Mouse (Mus musculus) monocyte, adult 59 days (primary cell): ENCODE data around the gene Desi2. TPM values are rescaled to one million over a fixed set of nuclear protein-coding genes. Genes with fewer than 3 reads are reported as not detected.

Experiments
- total RNA-seq, 2 experiments: library from RNA; stranded (reverse); gene quantifications; one replicate each; pipeline ENCODE4 v1.2.4; 2023

Desi2 gene
- total RNA-seq: 10 to 100 TPM; 13.0 to 15.0 TPM

GRCm38 (mm10) chr1:178187216-178187791 is at the start of gene Desi2:
TSS of gene Desi2 (plus strand) at chr1:178187417.

Other genes with a start within 250 kb of the Desi2 start
- gene Catspere2, start 204.0 kb upstream of the Desi2 start, total RNA-seq: under 1 TPM in 1 of 2 experiments, not detected in 1; 0.18 TPM
- 10 to 100 TPM; 26.8 to 46.2 TPM for gene Cox20, start 131.7 kb downstream of the Desi2 start, total RNA-seq
- gene Hnrnpu, start 150.4 kb downstream of the Desi2 start, total RNA-seq: 100 to 1,000 TPM; 539 to 582 TPM
- 1 to 10 TPM; 2.9 to 4.7 TPM for gene Efcab2, start 218.7 kb downstream of the Desi2 start, total RNA-seq